Mouse (Mus musculus) myocyte (in vitro differentiated cells): Measurements from ENCODE around the gene Hcn2. TPM values are rescaled to one million over a fixed set of nuclear protein-coding genes. Genes with fewer than 3 reads are reported as not detected.
A peak's percentile ranks its signal among the peaks of the same experiment; 100 is the strongest.

Source experiments
- H3K27me3 ChIP-seq: one replicate; pipeline ENCODE4 v1.6.1; 2011; ENCODE audit not compliant: control insufficient read depth, insufficient read depth, insufficient read length
- H3K36me3 ChIP-seq: one replicate; pipeline ENCODE4 v1.6.1; 2011; ENCODE audit not compliant: control insufficient read depth, insufficient read depth
- H3K4me2 ChIP-seq: one replicate; pipeline ENCODE4 v1.6.1; 2011; ENCODE audit warnings: low read depth, control low read depth
- H3K4me3 ChIP-seq: one replicate; pipeline ENCODE4 v1.5.1; 2011; ENCODE audit warnings: mild to moderate bottlenecking, control low read depth, moderate library complexity
- H3K79me2 ChIP-seq: one replicate; pipeline ENCODE4 v1.6.1; 2011; ENCODE audit not compliant: control insufficient read depth, insufficient read depth
- H3ac ChIP-seq: one replicate; pipeline ENCODE4 v1.6.1; 2011; ENCODE audit not compliant: control insufficient read depth, insufficient read length
- CEBPB ChIP-seq: IDR thresholded peaks from 2 replicates; pipeline ENCODE4 v1.6.1; 2011; ENCODE audit warnings: mild to moderate bottlenecking, moderate library complexity; ENCODE audit not compliant: poor library complexity, insufficient read depth, severe bottlenecking
- E2F4 ChIP-seq: IDR thresholded peaks from one replicate; pipeline ENCODE4 v1.6.1; 2011; ENCODE audit warnings: mild to moderate bottlenecking, control low read depth, moderate library complexity; ENCODE audit not compliant: insufficient read depth
- MAX ChIP-seq: IDR thresholded peaks from one replicate; pipeline ENCODE4 v1.6.1; 2011; ENCODE audit warnings: low read depth, mild to moderate bottlenecking, control low read depth
- MYOD1 ChIP-seq, 3 experiments: IDR thresholded peaks; one replicate each; pipeline ENCODE4 v1.6.1; 2011; ENCODE audit warnings: control low read depth in 2 of 3, low read depth in 2 of 3, mild to moderate bottlenecking in 2 of 3, moderate library complexity in 1 of 3; ENCODE audit not compliant: insufficient read length in 2 of 3, control insufficient read depth in 1 of 3
- MYOG ChIP-seq, 3 experiments: IDR thresholded peaks; one replicate each; pipeline ENCODE4 v1.6.1; 2011; ENCODE audit warnings: control low read depth in 2 of 3, low read depth in 2 of 3, mild to moderate bottlenecking in 2 of 3; ENCODE audit not compliant: insufficient read length in 2 of 3, control insufficient read depth in 1 of 3, insufficient read depth in 1 of 3
- POLR2A ChIP-seq: IDR thresholded peaks from one replicate; pipeline ENCODE4 v1.6.1; 2011; ENCODE audit warnings: low read depth, mild to moderate bottlenecking, control low read depth, moderate library complexity; ENCODE audit not compliant: insufficient read length
- POLR2AphosphoS2 ChIP-seq: IDR thresholded peaks from one replicate; pipeline ENCODE4 v1.6.1; 2011; ENCODE audit warnings: low read depth, control low read depth; ENCODE audit not compliant: insufficient read length
- REST ChIP-seq: IDR thresholded peaks from one replicate; pipeline ENCODE4 v1.6.1; 2011; ENCODE audit warnings: mild to moderate bottlenecking, control low read depth, moderate library complexity; ENCODE audit not compliant: insufficient read depth, insufficient read length
- SRF ChIP-seq: IDR thresholded peaks from one replicate; pipeline ENCODE4 v1.6.1; 2011; ENCODE audit warnings: low read depth; ENCODE audit not compliant: control insufficient read depth, insufficient read length
- TCF12 ChIP-seq: IDR thresholded peaks from one replicate; pipeline ENCODE4 v1.6.1; 2011; ENCODE audit warnings: mild to moderate bottlenecking, control low read depth; ENCODE audit not compliant: poor library complexity, insufficient read depth, severe bottlenecking
- TCF3 ChIP-seq: IDR thresholded peaks from one replicate; pipeline ENCODE4 v1.6.1; 2011; ENCODE audit warnings: low read depth, control low read depth; ENCODE audit not compliant: insufficient read length
- USF1 ChIP-seq: IDR thresholded peaks from one replicate; pipeline ENCODE4 v1.6.1; 2011; ENCODE audit warnings: low read depth, mild to moderate bottlenecking, control low read depth, moderate library complexity
- polyA plus RNA-seq: library from polyadenylated mRNA; unstranded; fragments of >200 nt; fragmentation: generic; extraction: Trizol; gene quantifications from one replicate; pipeline ENCODE4 v1.2.1, GENCODE M21; 2012; ENCODE audit warnings: missing spikeins

Gene Hcn2
- polyA plus RNA-seq, 1 experiment: 0.35 TPM

DNA sequence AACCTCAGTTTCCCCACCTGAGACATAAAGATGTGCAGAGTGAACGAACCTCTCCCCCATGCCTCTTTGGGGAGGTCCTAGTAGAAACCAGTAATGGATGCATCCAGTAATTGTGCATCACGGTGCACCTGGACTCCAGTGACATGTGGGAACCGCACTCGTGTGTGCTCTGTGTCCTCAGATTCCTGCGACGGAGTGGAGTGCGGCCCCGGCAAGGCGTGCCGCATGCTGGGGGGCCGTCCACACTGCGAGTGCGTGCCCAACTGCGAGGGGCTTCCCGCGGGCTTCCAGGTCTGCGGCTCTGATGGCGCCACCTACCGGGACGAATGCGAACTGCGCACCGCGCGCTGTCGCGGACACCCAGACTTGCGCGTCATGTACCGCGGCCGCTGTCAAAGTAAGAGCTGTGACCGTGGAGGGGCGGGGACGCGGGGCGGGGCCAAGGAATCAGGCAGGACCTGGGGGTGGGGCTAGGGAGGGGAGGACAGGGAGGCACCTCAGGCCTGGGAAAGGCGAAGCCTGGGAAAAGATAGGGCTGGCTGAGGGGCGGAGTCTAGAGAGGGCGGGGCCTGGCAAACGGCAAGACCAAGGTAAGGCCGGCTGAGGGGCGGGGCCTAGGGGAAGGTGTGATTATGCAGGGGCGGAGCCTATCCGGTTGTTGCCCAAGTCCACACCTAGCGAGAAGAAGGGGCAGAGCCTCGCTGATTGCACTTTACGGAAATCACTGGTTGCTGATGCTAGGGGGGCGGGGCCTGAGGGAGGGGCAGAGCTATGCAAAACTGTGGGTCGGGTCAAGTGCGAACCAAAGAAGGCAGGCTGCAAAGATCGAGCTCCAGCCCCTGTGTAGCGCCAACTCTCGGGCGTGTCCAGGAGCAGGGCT, 63.6 kb downstream of the Hcn2 start:
- no peaks in the 10 kb centered on the region for H3K27me3 ChIP-seq
- H3ac ChIP-seq: no peak overlapping the region
- H3K79me2 ChIP-seq: no peaks in the 10 kb centered on the region
- H3K4me2 ChIP-seq: peak overlapping the region; percentile 83
- TF ChIP-seq MYOD1 (IDR thresholded peaks at IDR 0.05; ENCODE audit: control insufficient read depth in 1 of 3, insufficient read length in 2 of 3, low read depth in 2 of 3) (no peak), SRF (peak; percentile 45)
- H3K4me3 ChIP-seq: peak overlapping the region; percentile 12
- no peaks in the 10 kb centered on the region for H3K36me3 ChIP-seq

DNA sequence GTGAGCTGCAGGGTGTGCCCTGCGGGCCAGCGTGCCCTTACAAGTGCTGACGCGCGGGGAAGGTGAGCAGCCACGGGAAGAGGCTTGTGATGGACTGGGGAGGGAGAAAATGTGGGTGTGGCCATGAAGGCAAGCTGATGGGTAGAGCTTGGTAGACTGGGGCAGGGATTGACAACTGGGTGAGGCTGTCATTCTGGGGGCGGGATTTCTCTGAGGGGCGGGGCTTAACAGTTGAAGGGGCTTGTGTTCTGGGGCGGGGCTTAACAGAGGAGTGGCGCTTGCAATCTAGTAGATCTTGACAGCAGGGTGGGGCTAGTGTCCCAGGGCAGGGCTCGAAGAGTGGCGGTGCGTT, 64.2 kb downstream of the Hcn2 start:
- Histone ChIP-seq H3K4me2 (peak overlapping the region; percentile 83), H3K36me3 (no peaks in the 10 kb centered on the region), H3K79me2 (no peaks in the 10 kb centered on the region), H3ac (no peak overlapping the region), H3K27me3 (no peaks in the 10 kb centered on the region), H3K4me3 (peak overlapping the region; percentile 12)
- no peak for TF ChIP-seq POLR2A
- TF ChIP-seq SRF: no peak
- TF ChIP-seq E2F4: no peak
- no peak for TF ChIP-seq TCF12
- TF ChIP-seq CEBPB: no peak
- TF ChIP-seq MYOD1 (IDR thresholded peaks at IDR 0.05; ENCODE audit: control insufficient read depth in 1 of 3, insufficient read length in 2 of 3, low read depth in 2 of 3): no peak
- TF ChIP-seq REST: no peak
- no peak for TF ChIP-seq POLR2AphosphoS2
- TF ChIP-seq USF1: no peak
- no peak for TF ChIP-seq TCF3
- no peak for TF ChIP-seq MYOG (IDR thresholded peaks at IDR 0.05; ENCODE audit: control insufficient read depth in 1 of 3, insufficient read depth in 1 of 3, insufficient read length in 2 of 3, low read depth in 2 of 3)
- no peak for TF ChIP-seq MAX

DNA sequence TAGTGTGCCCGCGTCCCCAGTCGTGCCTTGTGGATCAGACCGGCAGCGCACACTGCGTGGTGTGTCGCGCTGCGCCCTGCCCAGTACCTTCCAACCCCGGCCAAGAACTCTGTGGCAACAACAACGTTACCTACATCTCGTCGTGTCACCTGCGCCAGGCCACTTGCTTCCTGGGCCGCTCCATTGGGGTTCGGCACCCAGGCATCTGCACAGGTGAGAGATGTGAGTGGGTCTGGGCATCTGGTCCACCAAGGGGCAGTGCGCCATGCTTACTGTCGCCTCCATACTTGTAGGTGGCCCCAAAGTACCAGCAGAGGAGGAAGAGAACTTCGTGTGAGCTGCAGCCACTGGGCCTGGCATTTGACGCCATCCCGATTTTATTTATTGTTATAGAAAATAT, 64.7 kb downstream of the Hcn2 start:
- no peak for TF ChIP-seq MYOD1 (IDR thresholded peaks at IDR 0.05; ENCODE audit: control insufficient read depth in 1 of 3, insufficient read length in 2 of 3, low read depth in 2 of 3)
- no peak for TF ChIP-seq MAX
- no peak for TF ChIP-seq REST
- no peak for TF ChIP-seq POLR2AphosphoS2
- TF ChIP-seq POLR2A: no peak
- TF ChIP-seq MYOG (IDR thresholded peaks at IDR 0.05; ENCODE audit: control insufficient read depth in 1 of 3, insufficient read depth in 1 of 3, insufficient read length in 2 of 3, low read depth in 2 of 3): no peak
- no peak for TF ChIP-seq SRF
- TF ChIP-seq CEBPB: no peak
- TF ChIP-seq E2F4: no peak
- no peak for TF ChIP-seq USF1
- TF ChIP-seq TCF3: no peak
- no peak for TF ChIP-seq TCF12
- H3K4me2 ChIP-seq: peak overlapping the region; percentile 83
- H3K27me3 ChIP-seq: no peaks in the 10 kb centered on the region
- no peak overlapping the region for H3ac ChIP-seq
- H3K36me3 ChIP-seq: no peaks in the 10 kb centered on the region
- H3K4me3 ChIP-seq: peak overlapping the region; percentile 12
- H3K79me2 ChIP-seq: no peaks in the 10 kb centered on the region

DNA sequence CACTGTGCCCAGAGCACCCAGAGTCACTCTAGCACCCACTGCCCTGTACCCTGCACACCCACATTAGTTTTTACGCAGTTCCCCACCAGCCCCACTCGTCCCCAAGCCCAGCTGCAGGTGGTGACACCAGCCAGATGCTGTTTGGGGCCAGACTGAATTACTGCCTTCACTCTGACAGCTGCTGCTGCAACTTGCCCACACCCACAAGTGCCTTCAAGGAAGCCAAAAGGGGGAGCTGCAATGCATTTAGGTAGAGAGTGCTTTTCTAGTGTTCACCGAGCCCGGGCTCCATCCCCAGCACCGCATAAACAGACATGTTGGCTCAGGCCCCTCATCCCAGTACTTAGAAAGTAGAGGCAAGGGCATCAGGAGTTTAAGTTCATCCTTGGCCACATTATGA, 65.5 kb downstream of the Hcn2 start:
- TF ChIP-seq MYOG (IDR thresholded peaks at IDR 0.05; ENCODE audit: control insufficient read depth in 1 of 3, insufficient read depth in 1 of 3, insufficient read length in 2 of 3, low read depth in 2 of 3) (peak in 1 of 3 experiments; percentile 51), CEBPB (no peak), TCF12 (no peak), POLR2A (no peak), USF1 (no peak), TCF3 (no peak), MYOD1 (IDR thresholded peaks at IDR 0.05; ENCODE audit: control insufficient read depth in 1 of 3, insufficient read length in 2 of 3, low read depth in 2 of 3) (peak in 1 of 3 experiments; percentile 43), REST (no peak), POLR2AphosphoS2 (no peak), E2F4 (no peak), SRF (no peak), MAX (no peak)
- Histone ChIP-seq H3K27me3 (no peaks in the 10 kb centered on the region), H3K4me3 (no peak overlapping the region), H3ac (no peak overlapping the region), H3K4me2 (no peak overlapping the region), H3K36me3 (no peaks in the 10 kb centered on the region), H3K79me2 (no peaks in the 10 kb centered on the region)
